Mouse (Mus musculus): ENCODE data around the gene Rasl12.

Gene Rasl12

DNA sequence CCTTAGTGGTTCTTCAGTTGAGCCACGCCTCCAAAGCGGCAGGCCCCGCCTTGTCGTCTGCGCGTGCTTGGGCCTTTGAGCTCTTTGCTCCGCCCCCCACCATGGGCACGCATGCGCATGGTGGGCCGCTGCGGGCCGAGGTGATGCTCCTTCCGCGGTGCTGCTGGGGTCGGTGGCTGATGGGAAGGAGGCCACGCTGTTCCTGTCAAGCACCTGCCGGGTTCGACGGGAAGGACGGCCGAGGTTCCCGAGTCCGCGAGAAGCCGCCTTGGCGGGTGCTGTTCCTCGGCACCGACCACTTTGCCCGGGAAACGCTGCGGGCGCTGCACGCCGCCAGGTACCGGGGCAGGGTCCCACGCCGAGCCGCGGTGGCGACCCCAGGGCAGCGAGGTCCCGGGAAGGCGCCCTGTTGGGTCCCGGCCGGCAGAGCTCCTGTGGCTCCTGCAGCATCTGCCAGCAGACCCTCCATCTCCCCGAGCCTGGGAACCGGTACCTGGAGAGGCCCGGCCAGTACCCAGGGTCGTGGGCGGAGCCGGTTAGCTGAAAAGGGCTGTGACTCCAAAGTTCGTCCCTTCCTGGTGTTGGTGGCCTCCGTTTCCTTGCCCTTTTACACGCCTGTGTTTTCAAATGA is 37.5 kb downstream of the Rasl12 start, which contains the start of gene Mtfmt:
Gene Mtfmt, plus strand, starts transcription at position 112 of the 631 bp plus-strand sequence.
- DNase-seq (ENCODE audit: low spot score in 2 of 2) = peak; percentile 89 to 94

DNA sequence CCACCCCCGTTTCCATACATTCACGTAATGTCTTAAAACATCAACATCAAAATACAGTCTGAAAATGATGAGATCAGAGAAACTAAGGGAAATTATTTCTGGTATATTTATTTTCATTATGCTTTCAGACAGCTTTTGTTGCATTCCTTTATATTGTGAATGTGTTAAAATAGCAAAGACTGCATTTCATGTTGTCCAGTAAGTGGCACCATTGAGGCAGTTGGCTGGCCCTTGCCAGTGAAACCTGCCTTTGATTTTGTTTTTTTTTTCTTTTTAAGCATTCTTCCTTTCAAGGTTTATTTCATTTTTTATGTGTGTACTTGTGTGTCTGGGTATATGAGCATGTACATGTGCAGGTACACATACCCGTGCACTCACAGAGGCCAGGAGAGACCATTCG is 46.4 kb downstream of the Rasl12 start:
- no peak for DNase-seq (ENCODE audit: low spot score in 2 of 2)

DNA sequence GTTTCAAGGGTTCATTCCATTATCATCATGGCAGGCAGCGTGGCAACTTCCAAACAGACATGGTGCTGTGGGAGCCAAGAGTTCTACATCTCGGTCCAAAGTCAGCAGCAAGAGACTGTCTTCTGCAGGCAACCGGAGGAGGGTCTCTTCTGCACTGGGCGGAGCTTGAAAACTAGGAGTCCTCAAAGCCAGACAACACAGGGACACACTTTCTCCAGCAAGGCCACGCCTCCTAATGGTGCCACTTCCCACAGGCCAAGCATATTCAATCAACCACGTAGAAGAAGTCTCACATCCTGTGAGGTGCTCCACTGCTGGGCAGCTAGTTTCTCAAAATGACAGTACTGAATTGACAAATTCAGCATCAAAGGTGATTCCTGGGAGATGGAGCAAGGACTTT is 49.6 kb downstream of the Rasl12 start:
- no peak for DNase-seq (ENCODE audit: low spot score in 2 of 2)

DNA sequence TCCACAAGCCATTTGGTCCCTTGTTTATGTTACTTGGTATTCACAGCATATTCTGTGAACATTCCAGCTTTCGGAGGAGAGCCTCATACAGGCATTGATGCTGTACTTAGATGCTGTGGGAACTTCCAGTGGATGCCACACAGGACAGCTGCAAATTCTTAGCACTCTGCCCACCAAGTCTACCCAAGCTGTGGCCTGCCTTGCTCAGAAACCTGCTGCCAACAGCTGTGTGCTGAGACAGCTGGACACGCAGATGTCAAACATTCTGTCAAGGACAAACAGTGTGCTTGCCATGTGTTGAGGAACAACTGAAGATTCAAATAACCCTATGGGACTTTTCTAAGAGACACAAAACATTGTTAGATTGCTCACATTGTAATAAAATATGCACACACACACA is 60.7 kb downstream of the Rasl12 start:
- DNase-seq (ENCODE audit: low spot score in 2 of 2) = no peak

DNA sequence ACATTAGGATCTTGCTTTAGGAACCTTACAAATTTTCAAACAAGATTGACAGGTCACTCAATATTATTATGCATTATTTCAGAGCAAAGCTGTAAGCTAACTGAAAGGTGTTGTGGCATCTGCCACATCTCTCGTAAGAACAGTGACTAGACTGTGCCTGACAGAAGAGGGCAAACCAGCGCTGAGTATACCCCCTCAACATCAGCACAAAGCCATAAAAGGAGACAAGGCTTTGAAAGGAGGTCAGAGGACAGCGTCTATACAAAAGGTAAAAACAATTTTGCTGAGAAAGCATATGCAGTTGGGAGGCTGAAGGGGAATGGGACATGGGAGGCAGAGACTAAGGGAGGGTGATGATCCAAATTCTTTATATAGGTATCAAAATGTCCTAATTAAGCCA is 61.9 kb downstream of the Rasl12 start:
- no peak for DNase-seq (ENCODE audit: low spot score in 2 of 2)

DNA sequence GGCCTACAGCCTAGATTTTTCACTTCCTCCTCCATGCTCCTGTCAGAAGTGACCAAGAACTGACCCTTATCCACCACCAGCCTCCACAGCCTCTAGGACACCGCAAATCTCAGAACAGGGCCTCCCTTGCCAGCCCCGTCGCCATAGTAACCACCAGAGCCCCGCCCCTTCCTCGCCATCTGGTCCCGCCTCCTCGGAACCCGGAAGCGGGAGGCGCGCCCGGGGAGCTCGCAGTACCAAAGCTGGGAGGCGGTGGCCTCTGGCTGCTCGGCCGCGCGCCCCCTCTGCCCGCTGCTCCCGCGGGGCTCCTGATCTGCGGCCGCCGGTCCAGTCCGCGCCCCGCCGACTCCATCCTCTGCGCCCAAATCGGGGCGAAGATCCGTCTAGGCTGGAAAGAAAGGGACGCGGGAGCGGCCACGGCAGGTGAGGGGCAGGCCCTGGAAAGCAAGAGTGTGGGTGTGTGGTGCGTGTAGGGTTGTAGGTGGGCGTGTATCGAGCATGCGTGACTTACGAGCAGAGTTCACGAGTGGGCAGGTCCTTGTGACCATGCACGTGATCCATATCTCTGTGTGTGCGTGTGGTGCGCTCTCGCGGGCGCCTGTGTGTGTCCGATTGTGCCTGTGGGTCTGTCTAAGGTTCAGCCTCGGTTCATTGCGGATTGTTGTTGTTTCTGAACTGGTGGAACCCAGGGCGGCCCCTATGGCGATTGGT is 62.6 kb downstream of the Rasl12 start, which contains the start of gene Spg21:
Gene Spg21, plus strand, starts transcription at position 216 of the 711 bp plus-strand sequence.
- peak; percentile 96 to 99 for DNase-seq (ENCODE audit: low spot score in 2 of 2)

DNA sequence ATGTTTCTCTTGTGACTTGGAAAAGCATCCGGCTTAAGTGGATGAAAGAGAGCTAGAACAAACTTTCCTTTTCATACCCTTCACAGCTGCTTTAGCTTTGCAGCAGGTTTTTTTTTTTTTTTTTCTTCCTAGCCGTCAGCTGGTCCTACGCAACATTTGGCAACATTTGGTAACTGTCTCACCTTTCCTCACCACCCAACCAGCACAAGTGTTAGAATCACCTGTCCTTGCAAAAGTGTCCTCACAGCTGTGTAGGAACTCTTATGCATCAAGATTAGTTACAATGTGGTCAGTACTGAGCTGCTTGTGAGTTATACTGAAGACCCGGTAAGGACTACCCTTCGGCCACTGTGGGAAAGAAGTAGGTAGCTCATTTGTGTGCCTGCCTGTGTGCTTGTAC is 64.2 kb downstream of the Rasl12 start:
- no peak for DNase-seq (ENCODE audit: low spot score in 2 of 2)

DNA sequence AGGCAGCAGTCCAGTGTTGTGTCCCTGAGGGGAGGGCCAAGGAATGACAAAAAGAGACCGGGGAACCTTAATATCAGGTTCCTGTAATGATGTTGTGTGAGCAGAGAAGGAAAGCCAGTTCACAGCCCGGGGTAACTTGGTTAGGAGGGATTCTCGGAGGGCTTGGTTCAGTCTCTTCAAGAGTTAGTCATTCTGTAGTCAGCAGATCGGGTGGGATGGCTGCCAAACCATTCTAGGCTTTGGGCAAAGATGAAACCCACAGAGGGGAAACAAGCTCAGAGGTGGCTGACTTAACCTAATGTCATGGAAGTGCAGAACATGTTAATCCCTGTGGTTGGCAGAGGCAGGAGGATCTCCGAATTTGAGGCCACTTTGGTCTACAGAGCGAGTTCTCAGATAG is 65.9 kb downstream of the Rasl12 start:
- DNase-seq (ENCODE audit: low spot score in 2 of 2) = no peak
